Mouse (Mus musculus) mouse embryonic stem cell (cell line): ENCODE results near the gene Prf1.

Experiments
- in situ Hi-C, 2 experiments: fragments of 300-500 bp; cut with MboI; formaldehyde crosslinking; loops; 1 replicate in 1 of 2; 3 replicates in 1 of 2; pipeline ENCODE4 v1.14.3; 2019 to 2020; ENCODE audit warnings: low sequenced_read_pairs in 2 of 2, low pct_unique_long_range_greater_than_20kb in 1 of 2, mixed read lengths in 1 of 2; ENCODE audit not compliant: unreplicated experiment in 1 of 2

Prf1 gene

DNA sequence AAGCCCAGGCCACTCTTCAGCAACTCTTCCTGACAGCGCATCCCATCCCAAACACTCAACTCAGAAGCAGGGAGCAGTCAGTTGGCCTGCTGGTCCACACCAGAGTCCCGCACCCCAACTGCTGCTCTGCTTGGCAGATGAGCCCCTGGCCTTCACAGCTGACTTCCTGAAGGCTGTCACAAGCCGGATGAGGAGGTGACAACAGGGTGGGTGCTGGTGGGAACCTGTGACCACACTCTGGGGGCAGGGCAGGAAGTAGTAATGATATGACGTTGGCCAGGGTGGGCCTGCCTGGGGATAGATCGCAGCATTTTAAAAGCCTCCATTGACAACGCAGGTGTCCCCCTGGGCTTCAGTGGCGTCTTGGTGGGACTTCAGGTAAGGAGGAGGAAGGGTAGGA, at the start of gene Prf1:
Gene Prf1 (plus strand): TSS at position 357 of the 400 bp plus-strand sequence.
- in situ Hi-C loops = no loop called here

DNA sequence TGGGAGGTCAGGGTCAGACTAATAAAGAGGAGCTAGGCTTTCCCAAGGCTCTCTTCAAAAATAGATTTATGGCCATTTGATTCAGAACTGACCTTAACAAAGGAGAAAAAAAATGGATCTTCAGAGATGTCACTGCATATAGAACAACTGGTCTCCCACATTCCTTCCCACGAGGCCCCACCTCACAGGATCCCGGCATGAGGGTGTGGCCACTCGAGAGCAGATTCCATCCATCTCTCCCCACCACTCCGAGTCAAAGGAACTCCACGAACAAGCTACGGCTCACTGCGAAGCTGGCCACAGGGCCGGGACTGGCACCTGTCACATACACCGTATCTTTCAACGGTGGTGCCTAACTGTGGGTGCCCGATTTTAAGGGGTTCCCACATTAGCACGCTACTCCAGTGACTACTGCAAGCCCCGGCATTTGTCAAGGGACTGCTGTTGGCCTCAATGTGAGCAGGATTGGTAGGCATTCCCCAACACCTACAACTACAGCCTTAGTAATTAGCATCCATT, 49.0 kb upstream of the Prf1 start:
- in situ Hi-C loops = no loop called here

DNA sequence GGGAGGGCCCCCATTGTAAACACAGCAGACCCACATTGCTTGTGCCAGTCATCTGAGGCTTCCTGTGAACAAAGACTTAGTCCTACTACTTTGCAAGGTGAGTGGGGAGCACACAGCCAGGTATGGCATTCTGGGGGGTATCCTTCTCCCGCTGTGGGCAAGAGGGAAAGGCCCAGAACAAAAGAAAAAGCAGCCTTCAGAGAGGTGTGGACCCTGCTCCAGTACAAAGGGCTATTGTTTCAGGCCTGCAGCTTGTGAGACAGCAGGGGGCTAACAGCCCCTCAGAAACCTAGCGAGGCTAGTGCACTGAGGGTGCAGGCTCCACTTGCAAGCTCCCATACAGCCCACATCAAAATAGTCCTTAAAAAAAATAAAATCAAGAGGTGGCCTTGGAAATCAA, 47.7 kb upstream of the Prf1 start:
- in situ Hi-C loops = no loop called here

DNA sequence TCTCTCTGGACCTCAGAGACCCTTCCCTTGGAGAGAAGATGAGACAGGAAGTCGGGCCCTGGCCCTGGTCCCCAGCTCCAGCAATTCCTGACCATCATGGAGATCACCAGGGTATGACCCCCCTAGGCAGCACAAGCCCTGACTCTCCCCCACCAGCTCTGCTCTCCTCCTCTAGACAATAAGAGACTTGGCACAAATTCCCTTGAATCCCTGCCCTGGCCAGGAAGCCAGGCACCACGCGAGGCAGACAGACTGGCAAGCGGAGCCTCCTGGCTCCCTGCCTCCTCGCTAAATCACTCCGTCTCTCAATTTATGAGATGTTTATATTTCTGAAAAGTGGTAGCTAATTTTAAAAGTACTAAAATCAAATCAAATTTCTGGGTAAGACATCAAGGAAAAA, 42.9 kb upstream of the Prf1 start:
- in situ Hi-C loops = no loop called here

DNA sequence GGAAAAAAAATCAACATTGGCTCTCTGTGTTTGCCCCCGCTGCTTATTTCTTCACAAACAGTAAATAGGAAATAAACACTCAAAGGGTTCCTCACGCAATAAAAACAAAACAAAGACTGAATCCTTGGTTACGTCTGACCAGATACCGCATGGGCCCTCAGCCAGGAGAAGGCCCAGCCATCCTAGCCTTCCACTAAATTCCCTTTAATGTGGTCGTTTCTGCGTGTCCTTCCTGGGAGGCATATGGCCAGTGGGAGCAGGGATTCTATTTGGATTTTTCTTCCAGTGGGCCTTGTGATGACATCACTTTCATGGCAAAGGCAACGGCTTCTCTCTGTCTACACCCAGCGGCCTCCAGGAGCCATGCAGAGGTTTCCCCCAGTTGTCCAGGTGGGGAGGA, 42.4 kb upstream of the Prf1 start:
- in situ Hi-C loops = no loop called here

DNA sequence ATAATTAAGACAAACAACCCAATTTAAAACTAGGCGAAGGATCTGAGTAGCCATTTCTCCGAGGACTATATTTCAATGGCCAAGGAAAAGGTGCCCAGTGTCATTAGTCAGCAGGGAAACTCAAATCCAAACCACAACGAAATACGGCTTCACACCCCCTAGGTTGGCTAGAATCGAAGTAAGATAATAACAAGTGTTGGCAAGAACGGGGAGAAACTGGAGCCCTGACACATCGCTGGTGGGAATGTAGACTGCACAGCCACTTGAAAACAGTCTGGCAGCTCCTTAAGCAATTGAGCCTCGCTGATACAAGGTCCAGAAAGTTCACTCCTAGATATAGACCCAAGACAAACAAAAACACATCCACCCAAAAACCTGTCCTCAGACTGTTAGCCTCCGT, 41.0 kb upstream of the Prf1 start:
- in situ Hi-C loops = no loop called here

DNA sequence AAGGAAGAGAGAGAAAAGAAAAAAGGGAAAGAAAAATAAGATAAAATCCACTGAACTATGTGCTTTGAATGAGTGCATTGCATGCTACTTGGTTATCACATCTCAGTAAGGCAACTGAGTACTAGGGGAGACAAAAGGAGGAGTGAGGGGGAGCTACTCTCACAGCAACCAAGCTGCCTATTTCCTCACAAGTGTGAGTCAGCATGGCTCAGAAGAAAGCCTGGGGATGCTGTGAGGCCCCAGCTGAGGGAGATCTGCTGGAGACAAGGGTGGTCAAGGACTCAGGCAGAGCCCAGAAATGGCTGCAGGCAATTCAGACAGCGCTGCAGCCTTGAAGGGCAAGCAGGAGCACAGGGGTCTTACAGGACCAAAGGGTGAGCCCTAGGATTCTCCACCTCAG, 39.5 kb upstream of the Prf1 start:
- in situ Hi-C loops = no loop called here

DNA sequence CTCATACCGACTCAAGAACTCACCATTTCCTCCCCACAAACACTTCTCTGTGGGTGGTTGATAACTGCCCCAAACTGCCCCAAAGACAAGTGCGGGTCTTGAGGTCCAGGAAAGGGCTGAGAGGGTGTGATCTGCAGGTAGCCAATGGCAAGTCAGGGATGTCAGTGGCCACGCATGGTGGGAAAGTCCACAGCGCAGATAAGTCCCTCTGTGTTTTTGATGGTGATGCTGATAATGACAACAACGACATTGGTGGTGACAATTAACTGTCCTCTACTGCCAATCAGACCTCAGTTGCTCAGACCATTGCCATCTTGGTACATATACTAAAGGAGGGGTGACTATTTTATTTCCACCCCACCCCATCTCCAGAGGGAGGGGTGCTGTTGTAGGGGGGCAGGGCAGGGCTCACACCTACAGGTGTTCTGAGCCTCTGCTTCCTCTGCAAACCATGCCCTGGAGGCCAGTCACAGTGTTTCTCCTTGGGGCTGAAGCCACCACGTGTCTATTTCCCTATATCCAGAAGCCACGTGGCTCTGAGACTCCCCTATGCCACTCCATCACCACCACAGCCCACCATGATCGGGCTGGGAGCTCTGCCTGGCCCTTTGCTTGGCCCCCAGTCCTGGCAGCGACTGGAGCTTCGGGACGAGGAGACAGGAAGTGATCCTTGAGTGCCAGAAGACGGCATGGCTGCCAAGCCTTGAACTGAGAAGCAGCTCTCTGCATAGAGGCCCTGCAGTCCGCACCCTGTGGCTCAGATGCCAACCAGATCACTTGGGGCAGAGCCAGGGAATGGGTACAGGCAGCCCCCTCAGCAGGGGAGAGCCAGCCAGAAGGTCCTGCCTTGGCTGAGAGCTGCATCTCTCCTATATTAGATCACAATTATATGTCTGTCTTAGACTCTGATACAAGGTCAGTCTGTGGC, 36.1 kb upstream of the Prf1 start:
- in situ Hi-C loops = no loop called here

DNA sequence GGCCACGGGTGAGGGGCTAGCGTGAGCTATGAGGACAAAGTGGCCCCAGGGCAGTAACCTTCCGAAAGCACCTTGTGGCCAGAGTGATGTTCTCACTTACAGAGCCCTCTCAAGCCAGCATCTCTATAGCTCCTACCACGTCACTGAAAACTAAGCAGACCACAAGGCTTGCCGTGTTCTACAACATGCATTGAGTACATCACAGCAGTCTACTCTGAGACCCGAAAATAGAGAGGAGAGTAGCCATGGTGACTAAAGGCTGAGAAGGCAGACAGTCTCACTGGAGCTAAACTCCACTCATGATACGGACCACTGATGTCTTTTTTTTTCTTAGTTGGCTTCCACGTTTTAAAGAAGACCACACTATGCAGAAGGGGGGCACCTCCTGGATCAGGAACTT, 34.0 kb upstream of the Prf1 start:
- in situ Hi-C loops = no loop called here

DNA sequence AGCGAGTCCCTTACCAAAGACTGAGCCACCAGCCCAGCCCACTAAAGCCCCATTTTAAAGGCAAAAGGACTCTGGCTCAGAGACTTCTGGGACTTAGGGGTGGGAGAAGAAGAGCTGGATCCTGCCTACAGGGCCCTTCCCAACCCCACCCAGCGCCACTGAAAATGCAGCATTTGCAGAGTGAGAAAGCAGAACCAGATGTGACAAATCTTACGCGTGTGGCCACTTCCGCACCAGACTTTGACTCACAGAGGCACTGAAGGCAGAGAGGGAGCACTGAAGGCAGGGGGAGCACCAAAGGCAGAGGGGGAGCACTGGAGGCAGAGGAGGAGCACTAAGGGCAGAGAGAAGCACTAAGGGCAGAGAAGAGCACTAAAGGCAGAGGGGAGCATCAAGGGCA, 30.3 kb upstream of the Prf1 start:
- in situ Hi-C loops = no loop called here

DNA sequence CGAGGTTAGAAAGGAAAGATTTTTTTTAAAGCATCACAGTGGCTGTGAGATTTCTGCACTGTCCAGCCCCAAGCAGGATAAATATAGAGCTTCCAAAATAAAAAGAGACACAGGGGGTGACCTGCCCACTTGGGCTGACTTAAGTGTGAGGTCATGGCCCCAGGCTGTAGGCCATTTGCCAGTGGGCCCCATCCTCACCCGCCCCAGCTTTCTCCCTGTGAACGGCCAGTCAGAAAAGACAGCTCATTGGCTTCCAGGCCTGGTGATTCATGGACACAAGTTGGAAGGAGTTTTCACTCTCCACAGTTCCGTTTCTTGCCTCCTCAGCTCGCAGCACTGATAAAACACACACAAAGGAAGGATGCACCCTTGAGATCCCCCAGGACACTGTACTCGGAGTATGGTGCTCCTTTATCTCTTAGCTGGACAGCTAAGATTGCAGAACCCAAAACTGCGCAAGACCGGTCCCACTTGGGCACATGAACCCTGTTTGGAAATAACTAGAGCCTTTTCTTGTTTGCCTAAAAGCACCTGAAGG, 25.5 kb upstream of the Prf1 start:
- in situ Hi-C loops = no loop called here

DNA sequence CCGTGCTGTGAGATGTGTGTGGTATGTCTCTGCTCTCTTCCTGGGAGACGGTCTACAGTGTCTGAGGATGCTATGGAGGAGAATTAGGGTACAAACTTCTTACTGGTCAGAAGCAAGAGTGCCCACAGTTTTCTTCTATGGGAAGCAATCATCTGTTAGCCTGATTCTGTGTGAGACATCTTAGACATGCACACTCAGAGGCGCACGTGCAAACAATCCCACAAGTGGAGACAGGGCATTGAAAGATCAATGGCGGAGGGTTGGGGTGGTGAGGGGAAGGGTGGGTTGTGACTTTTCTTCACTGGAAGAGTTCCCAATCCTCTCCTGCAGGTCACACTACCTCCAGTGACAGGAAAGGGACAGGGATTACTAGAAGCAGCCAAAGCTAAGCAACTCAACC, 25.0 kb upstream of the Prf1 start:
- in situ Hi-C loops = no loop called here

DNA sequence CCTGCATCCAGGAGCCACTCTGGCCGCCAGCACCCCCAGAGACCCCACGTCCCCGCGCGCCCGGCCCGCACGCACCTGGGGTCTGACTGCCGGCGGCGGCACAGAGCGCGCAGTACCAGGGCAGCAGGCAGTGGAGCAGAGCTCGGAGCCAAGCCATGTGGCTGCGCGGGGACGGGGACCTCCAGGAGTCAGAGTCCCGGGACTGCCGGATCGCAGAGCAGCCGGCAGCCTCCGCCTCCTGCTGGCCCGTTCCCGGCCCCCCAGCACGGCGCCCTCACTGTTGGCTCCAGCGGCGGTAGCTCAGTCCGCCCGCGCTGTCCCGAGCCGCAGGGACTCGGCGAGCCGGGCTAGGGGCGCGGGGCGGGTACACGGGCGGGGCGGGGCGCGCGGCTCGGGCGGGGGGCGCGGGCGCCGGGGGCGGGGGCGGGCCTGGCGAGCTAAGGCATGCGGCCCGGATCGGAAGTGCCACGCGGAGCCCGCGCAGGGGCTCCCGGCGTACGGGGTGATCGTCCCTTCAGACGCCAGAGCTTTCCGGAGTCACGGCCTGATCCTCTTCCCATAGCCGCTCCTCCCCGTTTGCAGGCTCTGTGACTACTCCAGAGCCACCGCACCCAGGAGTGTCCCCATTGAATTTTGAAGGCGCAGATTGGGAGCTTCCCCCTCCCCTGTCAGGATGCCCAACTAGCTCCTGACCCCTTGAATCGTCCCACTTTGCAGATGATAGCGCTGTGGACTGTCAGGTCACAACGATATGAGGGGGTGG, 24.4 kb upstream of the Prf1 start, which contains the start of gene Adamts14:
Gene Adamts14 (minus strand): TSS at position 358 of the 763 bp plus-strand sequence.
- in situ Hi-C loops = no loop called here

DNA sequence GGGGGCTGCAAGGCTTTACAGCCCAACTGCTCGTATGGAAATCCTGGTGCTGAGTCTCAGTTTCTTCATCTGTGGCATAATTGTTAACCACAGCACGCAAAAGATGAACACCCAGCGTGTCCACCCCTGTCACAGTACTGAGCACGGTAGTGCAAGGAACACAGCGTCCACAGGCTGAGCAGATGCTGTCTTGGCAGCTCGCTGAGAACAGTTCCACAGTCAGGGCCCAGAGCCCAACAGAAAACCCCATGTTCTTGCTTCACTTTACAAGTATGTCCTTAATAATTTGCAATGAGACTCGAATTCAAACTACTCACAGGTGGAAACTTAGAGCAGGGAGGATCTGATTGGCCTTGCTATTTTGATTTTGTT, 23.8 kb upstream of the Prf1 start:
- in situ Hi-C loops = no loop called here

DNA sequence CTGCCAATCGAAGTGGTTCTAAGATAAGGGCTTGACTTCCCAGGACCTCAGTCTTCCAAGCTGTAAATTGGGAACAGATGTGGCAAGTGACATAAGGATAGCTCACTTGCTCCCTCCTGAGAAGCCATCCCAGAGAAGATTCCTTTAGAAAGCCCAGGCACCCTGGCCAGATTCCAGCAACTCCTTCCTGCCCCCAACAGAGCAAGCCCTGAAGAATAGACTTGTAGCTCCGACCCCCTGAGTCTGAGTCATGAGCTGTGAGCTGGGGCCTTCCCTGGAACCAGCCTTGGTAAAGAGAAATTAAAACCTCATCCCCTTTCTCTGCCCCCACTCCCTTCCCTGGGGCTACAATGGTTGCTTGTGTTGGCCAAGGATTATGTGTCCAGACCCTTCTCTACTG, 23.1 kb upstream of the Prf1 start:
- in situ Hi-C loops = no loop called here

DNA sequence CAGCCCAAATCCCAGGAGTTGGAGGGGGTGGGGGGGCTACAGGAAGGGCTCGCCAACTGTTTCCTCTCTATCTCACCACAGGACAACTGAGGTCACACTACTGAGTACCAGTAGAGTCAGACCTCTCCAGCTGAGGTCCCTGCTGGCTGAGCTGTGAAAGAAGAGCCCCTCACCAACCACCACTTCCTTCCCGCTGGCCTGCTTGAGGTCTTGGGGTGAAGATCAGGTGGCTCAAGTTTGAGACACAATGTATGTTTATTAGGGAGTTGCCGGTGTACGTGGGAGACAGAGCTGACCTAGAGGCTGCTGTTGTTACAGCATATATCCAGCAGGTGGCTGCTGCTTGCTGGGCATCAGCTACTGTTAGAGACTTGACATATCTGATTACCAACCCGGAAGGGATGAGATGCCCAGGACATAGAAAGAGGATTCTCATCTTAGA, 21.9 kb upstream of the Prf1 start:
- in situ Hi-C loops = no loop called here

DNA sequence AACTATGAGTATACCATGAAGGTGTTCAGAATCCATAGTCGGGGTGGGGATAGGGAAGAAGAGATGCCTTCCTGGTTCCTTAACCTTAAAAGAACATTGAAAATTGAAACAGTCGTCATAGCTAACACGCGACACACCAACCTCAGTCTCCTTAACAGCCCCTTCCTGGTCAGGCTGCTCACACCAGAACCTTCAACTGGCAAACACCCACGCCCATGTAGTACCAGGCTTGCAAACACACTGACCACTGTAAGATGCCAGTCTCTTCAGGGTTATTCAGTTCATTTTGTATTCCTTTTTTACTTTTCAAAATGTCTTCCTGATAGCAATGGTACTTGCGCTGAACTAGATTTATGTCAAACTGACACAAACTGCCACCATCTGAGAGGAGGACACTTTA, 20.6 kb upstream of the Prf1 start:
- in situ Hi-C loops = no loop called here

DNA sequence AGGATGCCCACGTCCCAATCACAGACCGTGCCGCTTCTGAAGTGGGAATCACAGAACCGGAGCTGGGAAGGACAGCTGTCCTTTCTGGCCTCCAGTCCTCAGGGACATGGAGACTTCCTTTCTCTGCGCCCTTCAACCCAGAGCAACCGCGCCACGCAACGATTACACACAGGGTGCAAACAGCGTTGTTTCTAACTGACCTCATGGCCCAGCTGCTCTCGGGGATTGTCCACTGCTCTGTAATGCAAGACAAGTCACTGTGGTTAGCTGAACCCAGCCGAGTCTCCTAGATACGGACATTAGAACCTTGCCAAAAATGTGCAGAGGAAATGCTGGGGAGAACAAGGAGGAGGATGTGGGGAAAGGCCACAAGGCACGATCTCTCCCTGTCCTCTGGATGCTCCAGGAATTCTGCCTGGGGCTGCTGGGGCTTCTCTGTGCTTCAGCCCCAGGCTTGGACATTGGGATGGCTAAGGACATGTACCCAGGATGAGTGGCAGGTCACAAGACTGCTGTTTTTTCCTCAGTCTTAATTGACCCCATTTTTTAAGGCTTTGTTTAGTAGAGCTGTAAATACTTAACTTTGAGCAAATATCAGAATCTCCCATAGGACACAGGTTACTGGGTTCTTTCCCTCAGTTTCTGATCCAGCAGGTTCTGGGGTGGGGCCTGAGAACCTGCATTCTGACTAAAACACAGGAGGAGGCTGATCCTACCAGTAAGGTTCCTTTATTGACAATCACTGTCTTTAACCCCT, 19.5 kb upstream of the Prf1 start:
- in situ Hi-C loops = no loop called here

DNA sequence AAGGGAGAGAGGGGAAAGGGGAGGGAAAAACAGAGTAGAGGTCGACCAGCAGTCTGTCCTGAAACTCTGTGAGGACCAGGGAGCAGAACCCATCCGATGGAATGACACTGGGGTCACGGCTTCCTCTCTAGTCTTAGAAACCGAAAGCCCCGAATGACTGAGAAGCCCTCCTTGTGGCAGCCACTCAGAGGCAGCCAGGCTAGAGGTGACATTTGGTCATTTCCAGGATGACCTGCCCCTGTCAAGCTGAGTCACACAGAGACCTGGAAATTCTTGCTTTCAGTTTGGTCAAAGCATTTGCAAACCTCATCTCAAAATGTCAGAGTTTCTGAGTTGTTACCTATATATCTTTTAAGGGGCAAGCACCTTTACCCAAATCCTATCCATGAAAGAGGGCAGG, 16.5 kb upstream of the Prf1 start:
- in situ Hi-C loops = no loop called here
